Mouse (Mus musculus) cerebellum, adult 2 months (tissue): ENCODE data around the gene Itga1.

Experiments
- CTCF ChIP-seq: fragments of 200-500 bp; IDR thresholded peaks from 2 replicates; pipeline ENCODE4 v1.5.1; 2011; ENCODE audit warnings: low read depth, mild to moderate bottlenecking, control low read depth, low read length, moderate library complexity, borderline replicate concordance; ENCODE audit not compliant: insufficient read depth
- POLR2A ChIP-seq: fragments of 200-500 bp; IDR thresholded peaks from 2 replicates; pipeline ENCODE4 v1.6.1; 2011; ENCODE audit warnings: low read length, control low read depth, borderline replicate concordance; ENCODE audit not compliant: insufficient read depth

- TF ChIP-seq CTCF: no peak
- no peak for TF ChIP-seq POLR2A
These were observed 117.1 kb downstream of the Itga1 start for GRCm38 (mm10) chr13:114984658-114985057.
